Mouse (Mus musculus) cerebellum, adult 11-12 months (tissue): Measurements from ENCODE around the gene Rnf123.
A peak's percentile ranks its signal among the peaks of the same experiment; 100 is the strongest.

Experiments
- DNase-seq: peaks from one replicate; pipeline ENCODE4 v3.0.0; 2022

Rnf123 gene

DNA sequence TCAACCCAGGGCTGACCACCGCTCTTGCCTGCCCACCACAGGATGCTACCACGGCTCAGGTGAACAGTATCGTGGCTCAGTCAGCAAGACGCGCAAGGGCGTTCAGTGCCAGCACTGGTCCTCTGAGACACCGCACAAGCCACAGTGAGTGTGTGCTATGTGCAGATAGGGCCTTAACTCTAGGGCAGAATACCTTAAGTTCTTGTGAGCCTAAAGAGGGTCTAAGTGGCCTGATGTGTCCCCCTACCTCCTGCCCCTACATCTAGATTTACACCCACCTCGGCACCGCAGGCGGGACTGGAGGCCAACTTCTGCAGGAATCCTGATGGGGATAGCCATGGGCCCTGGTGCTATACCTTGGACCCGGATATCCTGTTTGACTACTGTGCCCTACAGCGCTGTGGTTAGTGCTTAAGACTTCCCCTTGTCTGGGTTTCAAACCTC lies at the start of gene Rnf123:
Rnf123 (minus strand) TSS at position 359 of the 444 bp plus-strand sequence.
- DNase-seq = no peak

- no peak for DNase-seq
These were observed 49.2 kb upstream of the Rnf123 start for GRCm38 (mm10) chr9:108132373-108132772.

DNA sequence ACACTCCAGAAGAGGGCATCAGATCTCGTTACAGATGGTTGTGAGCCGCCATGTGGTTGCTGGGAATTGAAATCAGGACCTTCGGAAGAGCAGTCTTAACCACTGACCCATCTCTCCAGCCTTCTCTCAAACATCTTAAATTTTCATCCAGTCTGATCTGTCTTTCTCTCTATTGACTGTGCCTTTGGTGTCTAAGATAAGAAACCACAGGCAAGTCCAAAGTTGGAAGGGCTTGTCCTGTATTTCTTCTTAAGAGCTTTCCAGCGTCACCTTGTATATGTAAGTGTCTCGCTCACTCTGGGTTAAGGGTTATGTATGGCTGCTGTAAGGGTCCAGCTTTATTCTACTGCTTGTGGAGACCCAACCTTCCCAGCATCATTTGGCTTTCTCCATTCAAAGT lies 48.4 kb upstream of the Rnf123 start:
- no peak for DNase-seq

- DNase-seq = peak; percentile 76
These were observed 46.1 kb upstream of the Rnf123 start for GRCm38 (mm10) chr9:108129042-108129948.

GRCm38 (mm10) chr9:108128248-108128647 lies 45.1 kb upstream of the Rnf123 start:
- DNase-seq = peak; percentile 56

- no peak for DNase-seq
These were observed 43.5 kb upstream of the Rnf123 start for GRCm38 (mm10) chr9:108126436-108127180.

- DNase-seq = peak; percentile 65
These were observed 42.6 kb upstream of the Rnf123 start for GRCm38 (mm10) chr9:108125731-108126130.

DNA sequence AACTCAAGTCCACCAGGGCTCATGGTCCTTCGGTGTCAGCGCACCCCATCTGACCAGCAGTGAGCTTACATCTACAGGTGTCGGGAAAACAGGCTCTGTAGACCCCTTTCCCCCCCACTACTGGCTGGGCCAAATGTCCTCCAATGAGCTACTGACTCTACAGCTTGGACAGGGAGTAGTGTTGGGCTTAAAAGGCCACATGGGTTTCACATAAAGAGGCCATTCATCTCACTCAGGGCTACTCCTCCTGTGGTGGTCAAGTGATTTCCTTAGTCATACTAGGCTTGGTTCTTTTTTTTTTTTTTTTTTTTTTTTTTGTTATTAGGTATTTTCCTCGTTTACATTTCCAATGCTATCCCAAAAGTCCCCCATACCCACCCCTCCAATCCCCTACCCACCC lies 40.8 kb upstream of the Rnf123 start:
- DNase-seq = no peak

GRCm38 (mm10) chr9:108121170-108121969 lies 38.2 kb upstream of the Rnf123 start:
- no peak for DNase-seq

DNA sequence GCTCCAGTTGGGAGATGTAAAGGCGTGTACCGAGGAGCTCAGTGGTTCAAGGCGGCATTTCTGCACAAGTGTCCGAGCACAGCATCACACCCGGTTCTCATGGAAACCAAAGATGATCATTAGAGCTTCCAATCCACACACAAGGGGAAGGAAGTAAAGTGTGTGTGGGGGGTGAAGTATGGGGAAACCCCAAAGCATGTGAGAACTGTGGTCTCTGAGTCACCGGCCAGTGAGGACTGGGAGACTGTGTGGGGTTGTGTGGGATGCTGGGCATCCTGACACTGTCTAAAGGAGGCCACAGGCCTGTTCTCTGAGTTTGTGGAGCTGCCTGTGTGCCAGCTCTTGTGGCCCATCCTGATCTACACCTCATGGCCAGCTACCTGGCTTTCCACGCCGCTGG lies 37.5 kb upstream of the Rnf123 start:
- no peak for DNase-seq

DNA sequence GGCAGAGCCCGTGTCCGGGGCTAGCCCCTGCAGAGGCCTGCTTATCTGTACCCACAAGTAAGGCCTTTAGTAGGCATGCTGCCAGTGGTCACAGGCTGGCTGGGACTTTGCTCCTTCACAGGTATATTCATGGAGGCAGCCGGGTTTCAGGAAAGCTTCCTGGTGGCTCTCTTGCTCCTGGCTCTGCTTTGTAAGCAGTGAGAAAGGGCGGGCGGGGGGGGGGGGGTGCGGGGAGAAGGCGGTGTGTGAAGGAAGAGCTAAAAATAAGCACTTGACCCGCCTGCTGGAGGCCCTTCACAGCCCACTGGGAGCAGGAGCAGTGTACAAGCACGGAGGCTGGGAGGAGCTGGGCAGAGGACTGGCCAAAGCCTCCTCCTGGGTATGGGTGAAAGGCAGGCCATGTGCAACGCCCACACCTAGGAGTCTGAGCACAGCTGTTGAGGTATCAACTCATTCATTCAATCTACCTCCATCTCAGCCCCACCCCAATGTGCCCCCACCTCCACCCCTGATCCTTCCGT lies 36.8 kb upstream of the Rnf123 start:
- peak; percentile 66 for DNase-seq

DNA sequence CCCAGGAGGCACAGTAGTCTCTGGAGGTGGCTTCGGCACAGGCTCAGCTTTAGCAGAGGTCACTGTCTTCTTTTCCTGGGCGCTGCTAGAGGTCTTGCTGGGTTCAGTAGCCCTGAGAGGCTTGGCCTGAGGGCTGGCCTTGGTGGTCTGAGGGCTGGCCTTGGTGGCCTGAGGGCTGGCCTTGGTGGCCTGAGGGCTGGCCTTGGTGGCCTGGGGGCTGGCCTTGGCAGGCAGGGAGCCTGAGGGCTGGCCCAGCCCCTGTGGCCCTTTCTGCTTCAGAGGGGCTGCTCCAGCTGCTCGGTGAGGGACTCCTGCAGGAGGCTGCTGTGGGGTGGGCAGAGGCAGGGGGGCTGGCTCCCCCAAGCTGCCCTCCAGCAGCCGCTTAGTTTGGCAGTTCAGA lies 34.0 kb upstream of the Rnf123 start:
- DNase-seq = no peak

DNA sequence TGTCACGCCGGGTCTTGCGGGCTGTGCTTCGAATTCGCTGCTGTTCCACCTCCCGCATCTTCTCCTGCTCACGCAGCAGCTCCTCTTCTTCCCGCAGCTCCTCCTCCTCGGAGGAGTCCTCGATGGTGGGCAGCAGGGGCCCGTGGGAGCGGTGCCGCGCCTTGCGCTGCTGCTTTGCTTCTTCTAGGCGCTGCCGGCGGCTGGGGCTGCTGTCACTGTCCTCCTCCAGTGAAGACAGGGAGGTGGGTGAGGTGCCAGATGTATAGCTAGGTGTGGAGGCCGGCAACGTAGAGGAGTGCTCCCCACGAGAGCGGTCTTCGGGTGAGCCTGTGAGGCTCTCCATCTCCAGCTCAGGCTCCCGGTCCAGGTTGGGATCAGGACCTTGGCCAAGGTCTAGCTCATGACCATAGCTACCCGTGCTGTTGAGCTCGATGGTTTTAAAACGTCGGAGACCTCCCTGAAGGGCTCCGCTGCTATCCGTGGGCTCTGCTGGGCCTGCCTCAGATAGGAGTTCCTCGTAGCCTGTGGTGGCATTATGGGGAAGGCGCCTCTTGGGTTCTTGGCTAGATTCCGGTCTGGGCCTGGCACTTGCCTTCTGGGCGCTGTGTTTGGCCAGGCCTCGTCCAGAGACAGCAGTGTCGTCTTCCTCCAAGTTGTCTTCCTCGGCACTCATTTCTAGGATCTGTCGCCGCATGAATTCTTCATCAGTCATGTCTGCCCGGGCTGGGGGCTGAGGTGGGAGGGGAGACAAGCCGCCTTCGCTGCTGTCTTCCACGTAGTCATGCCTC lies 32.3 kb upstream of the Rnf123 start:
- peak; percentile 57 for DNase-seq

GRCm38 (mm10) chr9:108112719-108113340 lies 29.7 kb upstream of the Rnf123 start:
- DNase-seq = peak; percentile 89

DNA sequence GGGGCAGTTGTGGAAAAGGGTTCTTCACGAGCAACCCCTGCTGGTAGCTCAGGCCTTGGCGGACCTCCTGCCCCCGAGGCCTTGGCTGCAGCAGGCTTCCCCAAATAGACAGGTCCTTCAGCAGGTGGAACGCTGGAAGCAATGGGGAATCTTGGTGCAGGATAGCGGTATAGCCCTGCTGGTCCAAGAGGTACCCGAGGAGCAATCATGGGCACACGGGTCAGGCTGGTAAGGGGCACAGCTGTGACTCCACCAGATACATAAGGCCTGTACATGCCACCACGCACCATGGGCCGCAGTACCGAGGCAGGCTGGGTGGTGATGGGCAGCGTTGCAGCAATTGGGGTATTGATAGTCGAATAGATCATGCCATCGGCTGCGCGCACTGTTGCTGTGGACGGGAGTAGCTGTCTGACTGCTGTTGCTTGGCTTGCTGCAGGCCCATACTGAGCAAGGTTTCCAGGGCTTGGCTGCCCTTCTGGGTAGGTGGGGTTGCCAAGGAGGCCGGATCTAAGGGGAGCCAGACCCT lies 28.5 kb upstream of the Rnf123 start:
- DNase-seq = peak; percentile 60

- DNase-seq = peak; percentile 58
These were observed 28.0 kb upstream of the Rnf123 start for GRCm38 (mm10) chr9:108111101-108111592.

DNA sequence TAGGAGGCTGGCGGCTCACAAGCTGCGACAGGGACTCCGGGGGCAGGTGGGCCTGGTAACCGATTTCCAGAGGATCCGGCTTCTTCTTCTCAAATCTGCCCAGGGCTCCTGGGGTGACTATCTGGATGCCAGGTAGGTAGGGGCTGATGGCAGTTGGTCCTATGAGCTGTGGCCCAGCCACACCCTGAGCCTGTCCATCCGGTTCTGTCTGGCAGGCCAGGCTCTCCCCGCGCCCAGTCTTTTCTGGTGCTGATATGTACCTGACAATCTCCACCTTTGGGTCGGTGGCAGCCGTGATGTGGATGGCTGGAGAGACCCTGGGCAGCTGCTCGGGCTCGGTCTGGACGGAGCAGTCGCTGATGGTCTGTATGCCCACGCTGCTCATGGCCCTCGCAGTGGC lies 27.0 kb upstream of the Rnf123 start:
- no peak for DNase-seq

DNA sequence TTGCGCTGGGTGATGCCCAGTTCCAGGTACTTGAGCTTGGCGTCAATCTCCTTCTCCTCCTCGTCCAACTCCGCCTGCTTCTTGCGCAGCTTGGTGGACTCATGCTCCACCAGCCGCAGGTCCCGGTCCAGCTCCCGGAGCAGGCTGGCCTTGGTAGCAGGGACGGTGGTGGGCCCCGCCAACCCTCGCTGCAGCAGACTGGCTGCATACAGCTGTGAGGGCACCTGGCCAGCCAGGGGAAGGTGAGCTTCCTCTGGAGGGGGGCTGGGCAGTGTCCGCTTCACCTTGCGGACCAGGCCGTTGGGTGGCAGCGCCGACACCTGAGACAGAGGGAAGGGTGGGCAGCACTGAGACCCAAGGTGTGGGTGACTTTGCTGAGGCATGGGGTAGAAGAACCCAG lies 24.7 kb upstream of the Rnf123 start:
- peak; percentile 50 for DNase-seq

DNA sequence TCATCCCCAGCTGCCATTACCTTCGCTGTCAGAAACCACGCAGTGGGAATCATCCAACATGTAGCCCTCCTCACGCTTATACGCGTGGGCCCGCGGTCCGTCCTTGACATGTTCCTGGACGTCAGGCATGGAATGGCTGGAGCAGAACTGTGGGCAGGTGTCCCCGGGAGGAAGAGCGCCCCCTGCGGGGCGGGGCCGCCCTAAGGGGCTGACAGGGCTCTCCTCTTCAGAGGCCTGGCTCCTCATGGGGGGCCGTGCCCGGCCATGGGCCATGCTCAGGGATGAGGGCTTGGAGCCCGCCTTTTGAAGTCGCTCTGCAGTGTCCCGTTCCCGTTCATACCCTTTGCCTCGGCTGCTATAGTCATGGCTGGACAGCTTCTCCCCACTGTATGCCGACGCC lies 22.9 kb upstream of the Rnf123 start:
- peak; percentile 63 for DNase-seq

DNA sequence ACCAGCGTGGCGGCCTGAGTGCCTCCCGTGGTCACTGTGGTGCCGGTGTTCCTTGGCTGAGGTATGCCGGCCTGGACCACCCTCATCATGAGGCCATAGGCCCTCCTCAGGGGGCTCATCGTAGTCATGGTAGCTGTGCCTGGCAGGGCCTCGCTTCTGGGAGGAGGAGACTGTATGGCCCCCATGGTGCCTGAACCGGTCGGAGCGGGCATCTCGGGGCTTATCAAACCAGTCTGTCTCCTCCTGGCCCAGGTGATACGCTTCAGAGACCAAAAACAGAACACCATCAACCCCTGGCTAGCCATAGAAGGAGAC lies 22.4 kb upstream of the Rnf123 start:
- DNase-seq = no peak
